Mouse (Mus musculus) G1E (cell line): ENCODE measurements around the gene Grm7.

Experiments
- CTCF ChIP-seq: IDR thresholded peaks from 2 replicates; pipeline ENCODE4 v1.5.1; 2012; ENCODE audit warnings: low read depth, low read length, inconsistent platforms, mixed read lengths
- GATA1 ChIP-seq: IDR thresholded peaks from 2 replicates; pipeline ENCODE4 v1.6.1; 2012; ENCODE audit warnings: borderline replicate concordance, low read length, inconsistent platforms, mixed read lengths
- POLR2AphosphoS5 ChIP-seq: IDR thresholded peaks from 2 replicates; pipeline ENCODE4 v1.6.1; 2012; ENCODE audit warnings: low read depth, low read length, inconsistent platforms; ENCODE audit not compliant: insufficient replicate concordance
- TAL1 ChIP-seq: conservative IDR thresholded peaks from 2 replicates; pipeline ENCODE4 v1.6.1; 2012; ENCODE audit warnings: low read depth, low read length, inconsistent platforms, mixed read lengths

DNA sequence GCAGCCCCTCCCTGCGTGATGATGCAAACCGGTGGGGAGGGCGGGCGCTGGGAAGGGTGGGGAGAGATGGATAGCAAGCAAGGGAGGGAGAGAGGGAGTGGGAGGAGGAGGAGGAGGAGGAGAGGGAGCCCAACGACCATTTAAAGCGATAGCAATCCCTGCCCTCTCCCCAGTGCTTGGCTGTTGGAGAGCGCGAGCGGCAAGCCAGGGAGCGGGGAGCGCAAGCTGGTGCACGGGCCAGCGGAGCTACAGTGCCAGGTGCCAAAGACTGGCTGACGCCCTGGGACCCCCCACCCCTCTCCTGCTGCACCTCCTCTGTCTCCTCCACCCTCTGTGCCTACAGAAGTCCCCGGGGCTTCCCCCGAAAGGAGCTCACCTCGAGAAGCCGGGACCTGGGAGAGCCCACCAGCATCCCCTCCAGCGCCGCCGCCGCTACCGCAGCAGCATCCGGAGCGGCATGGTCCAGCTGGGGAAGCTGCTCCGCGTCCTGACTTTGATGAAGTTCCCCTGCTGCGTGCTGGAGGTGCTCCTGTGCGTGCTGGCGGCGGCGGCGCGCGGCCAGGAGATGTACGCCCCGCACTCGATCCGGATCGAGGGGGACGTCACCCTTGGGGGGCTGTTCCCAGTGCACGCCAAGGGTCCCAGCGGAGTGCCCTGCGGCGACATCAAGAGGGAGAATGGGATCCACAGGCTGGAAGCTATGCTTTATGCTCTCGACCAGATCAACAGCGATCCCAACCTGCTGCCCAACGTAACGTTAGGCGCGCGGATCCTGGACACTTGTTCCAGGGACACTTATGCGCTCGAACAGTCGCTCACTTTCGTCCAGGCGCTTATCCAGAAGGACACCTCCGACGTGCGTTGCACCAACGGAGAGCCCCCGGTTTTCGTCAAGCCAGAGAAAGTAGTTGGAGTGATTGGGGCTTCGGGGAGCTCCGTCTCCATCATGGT is at the start of gene Grm7:
- TF ChIP-seq CTCF (no peak), POLR2AphosphoS5 (no peak), GATA1 (no peak), TAL1 (no peak)
